Mouse (Mus musculus): ENCODE measurements around the gene Nedd4.

DNA sequence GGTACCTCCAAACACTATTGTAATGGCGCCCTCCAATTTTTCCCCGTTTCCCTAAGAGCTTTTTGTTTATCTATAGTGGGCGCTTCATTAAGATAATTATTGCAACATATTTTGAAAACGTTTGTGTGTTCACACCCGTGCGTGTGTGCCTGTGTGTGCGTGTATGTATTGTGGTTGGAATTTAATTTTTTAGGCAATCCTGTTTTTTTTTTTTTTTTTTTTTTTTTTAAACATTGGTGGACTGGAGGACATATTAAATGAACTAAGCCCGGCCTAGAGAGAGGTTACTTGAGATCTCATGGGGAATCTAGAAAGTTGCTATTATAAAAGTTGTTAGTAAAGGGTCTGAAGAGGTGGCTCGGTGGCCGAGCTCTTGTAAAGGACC, 1.4 kb downstream of the Nedd4 start:
- no peak for TF ChIP-seq POLR2A (IDR thresholded peaks at IDR 0.05; ENCODE audit: low read depth, low read length)
- TF ChIP-seq CTCF (IDR thresholded peaks at IDR 0.05; ENCODE audit: borderline replicate concordance, insufficient read depth, low read length) = no peak
